Mouse (Mus musculus) T-helper 17 cell (primary cell): Measurements from ENCODE around the gene Alppl2.

Source experiments
- in situ Hi-C, 2 experiments: fragments of 300-600 bp; cut with MboI, MseI; formaldehyde crosslinking; loops; 1 replicate in 1 of 2; 2 replicates in 1 of 2; pipeline ENCODE4 v1.15.1; 2025; ENCODE audit warnings: high pct_unique_total_duplicates in 2 of 2

Alppl2 gene

DNA sequence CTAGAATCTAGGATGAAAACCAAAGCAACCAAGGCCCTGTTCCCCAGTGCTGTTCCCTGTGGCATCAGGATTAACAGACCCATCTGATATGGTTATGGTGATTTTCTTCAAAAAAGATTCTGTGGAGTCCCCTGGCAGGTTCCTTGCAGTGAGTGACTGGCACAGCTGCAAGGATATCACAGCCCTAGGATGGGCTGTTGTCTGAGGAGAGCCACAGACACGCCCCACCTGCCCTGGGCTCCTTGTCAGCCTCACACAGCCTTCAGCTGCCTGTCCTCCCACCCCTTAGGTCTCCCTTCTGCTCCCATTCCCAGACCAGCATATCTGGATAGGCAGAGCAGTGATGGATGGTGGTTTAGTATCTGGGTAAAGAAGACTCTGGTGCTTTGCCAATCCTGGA, 39.0 kb downstream of the Alppl2 start:
- in situ Hi-C loops = no loop called here

DNA sequence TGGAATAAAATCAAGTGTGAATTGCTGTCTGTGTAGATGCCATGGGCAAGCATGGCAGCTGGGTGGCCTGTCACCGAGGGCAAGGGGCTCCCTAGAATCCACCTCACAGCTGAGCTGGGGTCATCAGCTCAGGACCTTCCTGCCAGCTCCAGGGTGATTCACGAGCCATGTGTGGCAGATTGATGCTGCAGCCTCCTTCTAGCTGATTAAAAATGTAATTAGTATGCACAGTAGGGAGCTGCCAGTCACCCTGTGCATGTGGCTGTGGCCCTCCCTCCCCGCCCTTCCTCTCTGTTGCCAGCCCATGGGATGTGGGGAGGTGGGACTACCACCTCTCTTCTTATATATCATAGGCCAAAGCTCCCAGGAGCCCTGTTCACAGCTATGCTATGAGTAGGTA, 39.7 kb downstream of the Alppl2 start:
- in situ Hi-C loops = no loop called here

DNA sequence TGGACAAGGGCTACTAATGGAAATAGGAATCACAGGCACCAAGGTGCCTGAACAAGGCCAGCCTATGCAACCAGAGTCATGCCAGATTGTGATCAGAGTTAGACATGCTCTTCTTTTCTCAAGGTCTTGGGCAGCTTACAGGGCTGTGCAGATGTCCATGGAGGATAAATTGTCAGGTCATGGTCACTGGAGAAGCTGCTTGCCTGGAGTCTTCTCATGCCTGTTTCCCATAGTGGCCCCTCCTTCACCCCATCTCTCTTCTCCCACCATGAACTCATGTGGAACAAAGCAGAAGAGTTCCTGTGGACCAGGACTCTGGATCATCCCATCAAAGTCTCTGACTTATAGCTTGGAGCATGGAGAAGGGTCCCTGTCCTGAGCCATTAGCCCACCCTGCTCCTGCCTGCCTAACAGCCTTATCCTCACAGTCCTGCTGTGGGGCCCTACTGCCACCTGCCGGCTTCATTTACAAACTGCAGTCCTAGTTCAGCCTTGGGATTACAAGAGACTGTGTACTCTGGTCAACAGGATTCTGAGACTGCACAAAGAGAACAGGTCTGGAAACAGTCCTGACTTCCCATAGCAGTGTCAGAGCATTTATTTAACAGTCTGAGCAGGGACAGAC, 47.8 kb downstream of the Alppl2 start:
- in situ Hi-C loops = loop anchor here (5.0 to 25.0 kb wide), 4 partner anchors 370 to 630 kb away; partner anchors contain the start of gene Nppc (in 1 of the 2)

DNA sequence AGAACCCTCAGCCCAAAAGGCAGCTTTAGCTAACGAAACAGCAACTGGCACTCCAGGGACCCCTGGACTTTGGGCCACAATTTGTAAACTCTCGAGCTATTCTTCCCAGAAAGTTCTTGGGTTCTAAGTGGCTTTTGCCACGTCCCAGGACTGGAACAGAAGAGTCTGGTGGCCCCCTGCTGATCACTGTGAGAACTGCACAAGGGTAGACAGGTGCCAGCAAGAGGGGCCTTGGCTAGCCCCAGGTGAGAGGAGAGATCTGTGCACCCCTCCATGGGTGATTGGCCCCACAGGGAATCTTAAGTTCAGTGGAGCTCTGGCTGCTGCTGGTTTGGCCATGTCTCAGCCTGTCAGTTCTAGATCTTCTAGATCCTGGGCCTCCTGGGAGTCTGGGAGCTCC, 48.6 kb downstream of the Alppl2 start:
- in situ Hi-C loops = loop anchor here (5.0 to 25.0 kb wide), 4 partner anchors 369 to 629 kb away; partner anchors contain the start of gene Nppc (in 1 of the 2)

DNA sequence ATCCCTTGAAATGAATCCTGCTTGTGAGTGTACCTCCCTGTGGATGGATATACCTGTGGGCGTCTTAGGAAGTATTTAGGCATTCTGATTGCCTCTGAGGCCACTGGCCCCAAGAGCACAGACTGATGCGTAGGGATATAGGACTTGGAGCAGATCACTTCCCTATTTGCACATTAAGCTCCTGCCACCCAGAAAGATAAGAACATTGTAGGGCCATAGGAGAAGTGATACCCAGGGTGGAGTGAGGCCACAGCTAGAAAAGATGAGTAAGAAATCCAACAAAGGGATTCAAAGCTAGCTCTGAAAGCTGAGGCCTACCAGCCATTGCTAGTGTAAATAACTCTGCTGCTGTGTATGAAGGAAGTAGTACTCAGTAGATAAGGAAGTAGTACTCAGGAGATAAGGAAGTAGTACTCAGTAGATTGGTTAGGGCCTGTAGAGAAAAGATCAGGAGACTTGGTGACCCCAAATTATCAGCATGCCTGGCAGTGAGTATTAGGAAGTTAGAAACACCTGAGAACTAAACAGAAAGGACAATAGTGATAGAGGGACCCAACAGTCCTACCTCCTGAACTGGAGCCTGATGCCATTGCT, 51.2 kb downstream of the Alppl2 start:
- in situ Hi-C loops = loop anchor here in 1 of 2 experiments (25.0 kb wide), 1 partner anchor 626 kb away; no protein-coding TSS in a partner anchor
